Mouse (Mus musculus): ENCODE data around the gene Gtf2a1.

- no peak for TF ChIP-seq CTCF (IDR thresholded peaks at IDR 0.05; ENCODE audit: insufficient read depth, low read length)
- TF ChIP-seq POLR2A (IDR thresholded peaks at IDR 0.05; ENCODE audit: borderline replicate concordance, extremely low read depth, low read depth, low read length), result no peak
Measured at GRCm38 (mm10) chr12:91571708-91572107, 18.6 kb downstream of the Gtf2a1 start.
